Mouse (Mus musculus) embryonic facial prominence, embryonic 11.5 days (tissue): ENCODE measurements around the gene Sec22c. TPM values are rescaled to one million over a fixed set of nuclear protein-coding genes. Genes with fewer than 3 reads are reported as not detected.

Source experiments
- polyA plus RNA-seq: library from polyadenylated mRNA; unstranded; fragments of >200 nt; fragmentation: Nextera tagmentation; extraction: Ambion mirVana; gene quantifications from 2 replicates; pipeline ENCODE4 v1.2.1, GENCODE M21; 2014

The Sec22c gene
- polyA plus RNA-seq, 1 experiment from 2014 or later, result 11.6 TPM

Other genes starting within 250 kb of the Sec22c start
- 0.65 and 1.7 TPM in 2 replicates for gene Cck, start 209.8 kb downstream of the Sec22c start, polyA plus RNA-seq
- not detected in 2 replicates for gene Lyzl4, start 63.4 kb downstream of the Sec22c start, polyA plus RNA-seq
- 0.08 and 0.57 TPM in 2 replicates for gene Vipr1, start 62.8 kb downstream of the Sec22c start, polyA plus RNA-seq
- gene Ss18l2, start 4.8 kb upstream of the Sec22c start, polyA plus RNA-seq, result 96.0 and 109 TPM in 2 replicates
- gene Nktr, start 13.7 kb upstream of the Sec22c start, polyA plus RNA-seq, result 59.7 and 61.2 TPM in 2 replicates
- 4.9 and 5.1 TPM in 2 replicates for gene Zfp651, start 53.8 kb upstream of the Sec22c start, polyA plus RNA-seq
- gene Klhl40, start 72.1 kb upstream of the Sec22c start, polyA plus RNA-seq, result 0.81 and 0.85 TPM in 2 replicates
- gene Hhatl, start 87.0 kb upstream of the Sec22c start, polyA plus RNA-seq, result not detected in 2 replicates
- 0.18 and 1.3 TPM in 2 replicates for gene Ccdc13, start 134.0 kb upstream of the Sec22c start, polyA plus RNA-seq
- 135 and 136 TPM in 2 replicates for gene Higd1a, start 152.9 kb upstream of the Sec22c start, polyA plus RNA-seq
- 0.10 and 0.31 TPM in 2 replicates for gene Ackr2, start 192.9 kb upstream of the Sec22c start, polyA plus RNA-seq
- gene Cyp8b1, start 210.8 kb upstream of the Sec22c start, polyA plus RNA-seq, result not detected in 2 replicates
- gene Fam198a, start 245.5 kb upstream of the Sec22c start, polyA plus RNA-seq, result 0.35 and 0.38 TPM in 2 replicates